Mouse (Mus musculus): ENCODE results near the gene Ppp1r18. TPM values are rescaled to one million over a fixed set of nuclear protein-coding genes. Genes with fewer than 3 reads are reported as not detected.

The Ppp1r18 gene
- total RNA-seq, 1 experiment from 2014 or later, result 146 TPM

DNA sequence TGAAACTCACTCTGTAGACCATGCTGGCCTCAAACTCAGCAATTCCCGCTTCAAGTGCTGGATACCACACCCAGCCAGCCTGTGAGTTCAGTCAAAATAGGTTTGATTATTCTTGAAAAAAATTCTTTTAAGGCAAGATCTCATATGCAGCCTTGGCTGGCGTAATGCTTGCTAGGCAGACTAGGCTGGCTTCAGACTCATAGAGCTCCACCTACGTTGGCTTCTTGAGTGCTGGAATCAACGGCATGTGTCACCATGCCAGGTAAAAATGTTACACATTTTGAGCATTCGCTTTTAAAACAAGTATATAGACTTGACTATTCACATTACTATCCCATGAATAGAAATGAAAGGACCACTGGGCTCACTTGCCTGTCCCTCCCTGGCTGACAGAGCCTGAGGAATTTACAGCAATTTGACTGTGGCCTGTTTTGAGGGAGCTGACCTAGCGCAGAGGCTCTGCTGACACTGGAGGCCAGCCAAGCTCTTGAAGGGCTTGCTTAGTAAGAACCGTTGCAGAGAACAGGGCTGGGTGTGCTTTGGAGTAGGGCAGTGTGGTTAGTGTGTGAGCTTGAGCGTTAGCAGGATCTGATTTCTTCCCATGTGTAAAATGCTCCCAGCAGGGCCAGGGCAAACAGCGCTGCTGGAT lies 38.1 kb downstream of the Ppp1r18 start:
- ATAC-seq (ENCODE audit: extremely low read depth, insufficient number of reproducible peaks, low FRiP score, poor library complexity, severe bottlenecking), result no peak

DNA sequence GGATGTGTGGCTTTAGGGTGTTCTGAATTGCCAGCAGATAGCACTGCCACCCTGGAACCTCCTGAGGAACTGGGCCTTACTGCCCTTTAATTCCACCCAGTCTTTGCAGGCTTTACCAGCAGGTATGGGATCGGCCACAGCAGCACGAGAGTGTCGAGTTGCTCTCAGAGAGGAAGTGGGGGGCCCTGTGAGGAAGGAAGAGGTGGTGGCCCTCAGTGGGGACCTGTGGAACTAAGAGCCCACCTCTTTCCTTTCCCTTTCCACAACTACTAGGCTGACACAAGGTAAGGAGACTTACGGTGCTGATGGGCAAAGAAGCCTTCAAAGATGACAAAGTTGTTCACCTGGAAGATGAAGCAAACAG lies 38.6 kb downstream of the Ppp1r18 start:
- ATAC-seq (ENCODE audit: extremely low read depth, insufficient number of reproducible peaks, low FRiP score, poor library complexity, severe bottlenecking), result no peak

DNA sequence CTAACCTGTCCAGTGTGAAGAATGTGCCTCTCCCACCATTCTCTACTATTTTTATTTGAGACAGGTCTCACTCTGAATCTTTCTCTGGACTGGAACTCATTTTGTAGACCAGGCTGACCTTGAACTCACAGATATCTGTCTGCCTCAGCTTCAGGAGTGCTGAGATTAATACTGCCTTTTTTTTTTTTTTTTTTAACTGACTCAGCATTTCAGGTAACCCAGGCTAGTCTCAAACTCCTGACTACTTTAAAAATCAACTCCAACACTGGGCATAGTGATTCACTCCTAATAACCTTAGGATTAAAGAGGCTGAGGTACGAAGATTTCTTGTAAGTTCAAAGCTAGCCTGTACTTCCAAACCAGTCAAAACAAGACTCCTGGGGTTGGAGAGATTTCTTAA lies 40.2 kb downstream of the Ppp1r18 start:
- ATAC-seq (ENCODE audit: extremely low read depth, insufficient number of reproducible peaks, low FRiP score, poor library complexity, severe bottlenecking), result no peak

DNA sequence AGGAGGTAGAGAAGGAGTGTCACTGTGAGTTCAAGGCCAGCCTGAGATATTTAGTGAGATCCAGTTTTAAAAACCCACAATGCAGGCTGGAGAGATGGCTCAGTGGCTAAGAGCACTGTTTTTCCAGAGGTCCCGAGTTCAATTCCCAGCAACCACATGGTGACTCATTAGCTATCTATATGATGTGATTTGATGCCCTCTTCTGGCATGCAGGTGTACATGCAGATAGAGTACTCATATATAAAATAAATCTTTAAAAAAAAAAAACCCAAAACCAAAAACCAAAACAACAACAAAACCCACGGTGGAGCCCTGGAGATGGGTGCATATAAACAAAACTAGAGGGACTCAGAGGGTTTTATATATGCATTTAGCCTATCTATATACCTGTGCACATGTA lies 42.2 kb downstream of the Ppp1r18 start:
- ATAC-seq (ENCODE audit: extremely low read depth, insufficient number of reproducible peaks, low FRiP score, poor library complexity, severe bottlenecking), result no peak

DNA sequence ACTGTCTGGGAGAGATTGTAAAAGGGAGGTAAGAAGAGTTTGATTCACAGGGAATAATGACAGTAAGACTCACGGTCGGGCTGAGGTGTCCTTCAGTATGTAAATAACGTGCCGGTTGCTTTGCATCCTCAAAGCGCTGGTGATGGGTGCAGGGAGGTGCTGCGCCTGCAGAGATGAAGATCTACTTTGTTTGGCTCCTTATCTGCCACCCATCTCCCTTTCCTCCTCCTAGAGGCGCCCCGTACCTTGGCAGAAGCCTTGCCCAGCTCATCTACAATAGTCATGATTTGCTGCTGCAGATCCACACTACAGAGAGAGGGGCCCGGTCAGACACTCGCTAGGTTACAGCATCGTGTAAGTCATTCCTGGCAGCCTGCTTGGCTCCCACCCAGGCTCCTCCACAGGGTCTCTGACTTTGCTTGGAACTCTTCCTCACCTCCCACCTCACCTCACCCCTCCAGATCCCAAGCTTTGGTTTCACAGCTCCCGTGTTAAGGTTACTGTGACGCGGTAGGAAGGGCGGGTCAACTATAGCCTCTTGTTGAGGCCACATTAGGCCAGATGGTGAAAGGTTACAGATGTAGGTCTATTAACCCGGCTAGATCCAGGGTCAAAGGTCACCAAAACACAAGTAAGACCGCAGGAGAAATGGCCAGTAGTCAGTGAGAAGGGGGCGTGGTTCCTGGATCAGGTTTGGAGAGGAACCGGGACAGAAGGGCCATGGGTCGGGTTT lies 44.0 kb downstream of the Ppp1r18 start:
- peak; percentile 4; the same call in 1 of the 2 replicates for ATAC-seq (ENCODE audit: extremely low read depth, insufficient number of reproducible peaks, low FRiP score, poor library complexity, severe bottlenecking)

DNA sequence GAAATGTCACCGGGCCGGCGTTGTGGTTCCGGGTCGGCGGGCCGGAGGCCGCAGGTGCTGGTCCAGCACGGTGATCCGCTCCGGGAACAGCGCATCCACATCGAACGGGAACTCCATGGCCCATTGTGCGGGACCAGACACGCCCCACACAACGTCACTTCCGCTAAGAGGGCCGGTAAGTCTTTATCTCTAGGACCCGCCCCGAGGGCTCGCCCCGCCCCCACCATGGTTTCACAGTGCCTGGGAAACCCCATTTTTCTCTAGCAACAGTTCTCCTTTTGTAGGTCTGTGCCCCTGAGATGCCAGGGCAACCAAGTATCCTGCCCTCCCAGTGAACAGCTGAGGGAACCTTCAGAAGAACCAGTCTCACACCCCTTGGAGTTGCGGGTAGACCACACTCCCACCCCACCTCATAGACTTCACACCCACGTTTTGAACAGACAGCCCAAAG lies 44.6 kb downstream of the Ppp1r18 start, which contains the start of gene Atat1:
Atat1 (minus strand) TSS at position 157 of the 451 bp plus-strand sequence.
- peak; percentile 93 for ATAC-seq (ENCODE audit: extremely low read depth, insufficient number of reproducible peaks, low FRiP score, poor library complexity, severe bottlenecking)

DNA sequence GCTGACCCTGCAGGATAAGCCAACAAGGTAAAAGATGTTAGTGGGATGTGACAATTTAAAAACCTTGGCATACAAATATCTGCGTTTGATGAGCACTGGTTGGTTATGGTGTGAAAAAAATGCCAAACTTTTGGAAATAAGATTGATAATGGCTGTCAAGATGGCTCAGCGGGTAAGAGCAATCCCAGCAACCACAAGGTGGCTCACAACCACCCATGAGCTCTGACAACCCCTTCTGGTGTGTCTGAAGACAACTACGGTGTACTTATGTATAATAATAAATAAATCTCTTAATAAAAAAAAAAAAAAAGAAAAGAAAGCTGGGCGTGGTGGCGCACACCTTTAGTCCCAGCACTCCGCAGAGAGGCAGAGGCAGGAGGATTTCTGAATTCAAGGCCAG lies 49.6 kb downstream of the Ppp1r18 start:
- no peak for ATAC-seq (ENCODE audit: extremely low read depth, insufficient number of reproducible peaks, low FRiP score, poor library complexity, severe bottlenecking)

DNA sequence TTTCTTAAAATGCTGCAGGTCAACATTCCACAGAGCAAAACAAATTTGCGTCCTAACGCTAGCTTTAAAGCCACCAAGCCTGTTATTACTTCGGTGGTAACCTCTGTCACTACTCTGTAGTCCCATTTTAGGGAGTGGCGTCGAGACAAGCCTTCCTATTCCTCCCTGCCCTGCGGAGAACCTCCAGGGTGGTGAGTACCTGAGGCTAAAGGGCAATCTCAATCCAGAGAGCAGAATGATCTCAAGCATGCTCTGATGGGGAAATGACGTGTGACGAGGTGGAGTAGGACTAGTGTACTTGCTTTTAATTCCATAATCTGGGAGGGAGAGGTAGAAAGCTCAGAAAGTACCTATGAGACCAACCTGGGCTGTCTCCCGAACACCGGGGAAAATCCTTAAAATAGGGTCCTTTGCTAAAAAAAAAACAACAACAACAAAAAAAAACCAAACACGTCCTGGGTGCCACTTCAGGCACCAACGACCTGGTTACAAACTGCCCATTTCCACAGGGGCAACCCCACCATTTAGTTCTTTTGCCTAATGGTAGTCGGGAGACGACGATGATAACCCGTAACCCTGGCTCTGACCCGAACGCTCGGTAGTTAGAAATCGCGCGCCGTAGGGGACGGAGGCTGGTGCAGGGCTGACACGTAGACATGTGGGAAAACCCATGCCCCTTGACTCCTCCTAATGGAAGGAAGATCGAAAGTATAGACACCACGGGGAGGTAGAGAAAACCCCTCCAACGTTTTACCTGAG lies 50.3 kb downstream of the Ppp1r18 start:
- ATAC-seq (ENCODE audit: extremely low read depth, insufficient number of reproducible peaks, low FRiP score, poor library complexity, severe bottlenecking), result no peak

DNA sequence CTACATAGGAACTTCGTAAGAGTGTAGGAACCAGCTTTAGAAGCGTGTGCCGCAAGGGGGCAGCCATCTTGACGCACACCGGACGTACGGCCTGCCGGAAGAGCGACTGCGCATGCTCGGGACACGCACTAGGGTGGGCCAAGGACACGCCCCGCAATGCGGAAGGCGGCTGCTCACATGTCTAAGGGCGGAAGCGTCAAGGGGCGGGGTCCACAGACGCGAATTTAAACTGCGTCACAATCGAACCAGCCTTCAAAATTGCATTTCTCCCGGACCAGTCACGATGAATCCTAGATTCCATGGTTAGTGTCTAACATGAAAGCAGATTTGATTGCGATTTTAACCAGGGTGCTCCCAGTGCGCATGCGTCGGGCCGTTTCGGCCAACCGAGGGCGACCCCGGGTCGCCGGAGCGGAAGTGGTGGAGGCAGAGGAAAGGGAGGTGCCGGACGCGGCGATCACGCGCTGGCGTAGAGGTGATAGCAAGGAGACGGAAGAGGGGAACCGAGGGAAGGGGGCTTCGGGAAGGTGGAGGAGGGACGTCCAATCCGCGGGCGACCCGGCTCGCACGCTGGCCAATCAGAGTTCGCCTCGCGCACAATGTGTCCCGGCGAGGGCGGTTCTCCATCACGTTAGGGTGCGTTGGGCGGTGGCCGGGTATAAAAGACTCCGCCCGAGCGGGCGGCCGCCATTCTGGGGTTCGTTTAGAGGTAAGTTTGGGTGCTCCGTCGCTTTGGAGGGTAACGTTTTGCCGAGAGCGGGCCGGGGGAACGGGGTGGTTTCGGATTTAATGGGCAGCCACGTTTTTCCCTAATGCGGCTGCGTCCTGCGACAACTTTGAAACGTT lies 51.1 kb downstream of the Ppp1r18 start, which contains the start of the genes Mrps18b and Ppp1r10:
Mrps18b (minus strand) TSS at position 93 of the 846 bp plus-strand sequence.
Ppp1r10 (plus strand) TSS at position 138 of the 846 bp plus-strand sequence.
- ATAC-seq (ENCODE audit: extremely low read depth, insufficient number of reproducible peaks, low FRiP score, poor library complexity, severe bottlenecking), result peak; percentile 83

DNA sequence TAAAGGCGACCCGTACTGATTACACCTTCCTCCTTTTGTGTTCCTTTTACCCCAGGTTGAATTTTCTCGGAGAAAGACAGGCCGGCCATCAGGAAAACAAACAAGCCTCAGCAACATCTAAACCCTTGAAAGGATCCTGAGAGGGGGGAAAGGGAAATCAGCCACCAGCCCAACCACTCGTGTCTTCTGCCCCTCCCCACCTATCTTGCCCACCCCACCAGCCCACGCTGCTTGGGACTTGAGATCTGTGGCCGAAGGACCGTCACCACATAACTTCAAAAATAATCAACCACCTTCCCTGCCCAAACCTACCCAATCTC lies 51.7 kb downstream of the Ppp1r18 start:
- no peak for ATAC-seq (ENCODE audit: extremely low read depth, insufficient number of reproducible peaks, low FRiP score, poor library complexity, severe bottlenecking)

DNA sequence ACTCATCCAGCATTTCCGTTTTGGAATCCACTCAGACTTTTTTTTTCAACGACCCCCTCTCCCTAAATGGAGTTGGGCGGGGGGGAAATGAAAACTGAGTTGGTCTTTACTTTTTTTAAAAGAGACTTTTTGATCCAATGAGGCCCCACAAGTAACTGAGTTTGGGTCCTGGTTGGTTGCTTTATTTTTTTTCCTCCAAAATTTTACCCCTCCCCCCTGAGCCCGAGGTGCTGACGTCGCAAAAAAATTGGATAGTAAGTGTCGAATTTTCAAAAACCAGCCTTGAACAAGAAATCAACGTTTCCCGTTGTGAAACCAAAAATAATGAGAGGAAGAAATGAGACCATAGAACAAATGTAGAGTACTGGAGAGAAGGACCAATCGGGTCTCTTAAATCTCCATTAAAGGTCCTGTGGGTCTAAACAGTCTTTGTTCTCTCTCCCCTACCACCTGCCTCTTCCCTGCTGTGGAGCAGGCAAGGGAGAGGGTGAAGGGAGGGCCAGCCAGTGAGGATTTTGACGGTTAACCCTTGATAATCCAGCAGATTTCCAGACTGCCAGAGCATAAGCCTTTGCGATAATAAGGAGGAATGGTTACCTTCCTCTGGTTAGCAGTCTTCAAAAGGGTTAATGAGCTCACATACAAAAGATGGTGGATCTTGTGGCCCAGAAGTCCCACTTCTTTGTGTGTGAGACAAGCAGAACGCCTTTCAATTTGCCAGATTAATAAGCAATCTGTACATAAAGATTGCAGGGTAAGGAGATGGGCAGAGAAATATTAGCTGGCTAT lies 52.3 kb downstream of the Ppp1r18 start:
- no peak for ATAC-seq (ENCODE audit: extremely low read depth, insufficient number of reproducible peaks, low FRiP score, poor library complexity, severe bottlenecking)

DNA sequence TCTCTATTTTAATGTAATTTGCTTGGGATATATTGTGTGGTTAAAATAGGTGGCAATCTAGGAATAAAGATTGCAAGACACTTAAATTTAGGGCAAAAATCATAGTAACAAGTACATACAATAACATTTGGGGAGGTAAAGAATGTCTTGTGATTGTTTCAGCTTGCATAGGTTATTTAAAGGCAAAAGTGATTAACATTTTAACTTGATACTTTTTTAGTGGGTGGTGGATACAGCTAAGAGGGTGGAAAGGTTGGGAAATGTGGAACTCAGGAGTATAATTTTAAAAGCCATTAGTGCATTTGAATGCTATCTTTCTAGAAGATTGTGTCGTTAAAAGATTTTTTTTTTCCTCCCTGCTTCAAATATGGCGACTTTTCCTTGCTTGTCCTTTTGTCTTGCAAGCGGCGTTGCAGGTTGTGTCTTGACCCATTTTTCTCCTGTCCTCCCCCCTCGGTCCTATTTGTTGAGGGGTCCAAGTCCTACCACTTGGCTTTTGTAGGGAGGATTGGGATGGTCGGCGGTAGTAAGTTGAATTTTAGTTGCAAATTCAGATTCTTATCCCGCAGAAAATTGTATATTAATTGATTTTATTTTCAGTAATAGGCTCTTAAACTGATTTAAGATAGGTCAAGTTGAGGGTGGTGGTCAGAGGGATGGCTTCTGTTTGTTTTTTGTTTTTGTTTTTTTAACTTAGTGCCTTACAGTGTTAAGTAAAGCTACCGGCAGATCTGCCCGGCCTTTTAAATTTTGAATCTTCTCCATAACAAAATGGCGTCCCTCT lies 53.1 kb downstream of the Ppp1r18 start:
- ATAC-seq (ENCODE audit: extremely low read depth, insufficient number of reproducible peaks, low FRiP score, poor library complexity, severe bottlenecking), result no peak

DNA sequence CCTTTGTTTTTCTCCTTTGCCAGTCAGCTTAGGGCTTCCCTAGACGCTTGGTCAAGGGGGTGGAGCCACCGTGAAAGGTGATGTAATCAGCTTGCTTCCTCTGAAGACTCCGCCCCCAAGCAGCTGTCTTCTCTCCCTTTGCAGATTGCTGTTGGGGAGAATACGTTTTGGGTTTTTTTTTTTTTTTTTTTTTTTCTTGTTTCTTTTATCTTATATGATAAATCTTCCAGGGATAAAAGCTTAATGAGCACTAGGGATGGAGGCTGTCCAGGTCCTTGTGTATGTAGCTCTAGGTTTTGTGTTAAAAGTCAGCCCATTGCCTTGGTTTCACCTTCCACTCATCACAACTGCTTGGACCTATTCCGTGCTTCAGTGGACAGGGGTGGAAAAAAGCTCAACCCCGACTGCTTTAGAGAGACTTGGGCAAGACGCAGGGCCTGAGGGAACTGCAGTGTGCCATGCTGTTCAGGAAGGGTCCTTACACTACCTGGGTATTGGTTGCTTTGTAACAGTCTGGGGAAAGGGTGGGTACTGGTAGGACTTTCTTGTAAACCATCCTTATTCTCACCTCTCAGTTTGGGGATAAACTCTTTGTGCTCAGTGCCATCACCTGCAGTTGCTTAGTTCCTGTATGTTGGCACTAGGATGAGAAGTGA lies 53.8 kb downstream of the Ppp1r18 start:
- peak; percentile 53 for ATAC-seq (ENCODE audit: extremely low read depth, insufficient number of reproducible peaks, low FRiP score, poor library complexity, severe bottlenecking)

DNA sequence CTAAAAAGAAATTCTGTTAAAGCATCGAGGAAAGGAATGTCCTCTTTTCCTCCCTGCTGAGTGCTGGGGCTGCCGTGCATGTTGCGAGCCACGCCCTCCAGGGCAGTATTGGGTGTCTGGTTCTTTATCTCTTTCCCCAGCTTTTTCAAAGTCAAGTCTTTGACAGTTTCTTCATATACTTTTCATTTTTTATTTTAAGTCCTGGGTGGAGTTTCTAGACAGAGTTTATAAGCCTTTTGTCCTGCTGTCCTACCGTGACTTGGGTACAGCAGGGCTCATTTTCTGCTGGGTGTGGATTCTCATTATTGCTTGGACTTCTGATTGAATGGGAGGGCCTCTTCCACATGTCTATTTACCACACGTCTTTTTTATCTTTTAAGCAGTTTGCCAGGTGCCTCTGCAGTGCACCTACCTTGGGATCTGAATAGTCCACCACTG lies 54.5 kb downstream of the Ppp1r18 start:
- ATAC-seq (ENCODE audit: extremely low read depth, insufficient number of reproducible peaks, low FRiP score, poor library complexity, severe bottlenecking), result no peak

DNA sequence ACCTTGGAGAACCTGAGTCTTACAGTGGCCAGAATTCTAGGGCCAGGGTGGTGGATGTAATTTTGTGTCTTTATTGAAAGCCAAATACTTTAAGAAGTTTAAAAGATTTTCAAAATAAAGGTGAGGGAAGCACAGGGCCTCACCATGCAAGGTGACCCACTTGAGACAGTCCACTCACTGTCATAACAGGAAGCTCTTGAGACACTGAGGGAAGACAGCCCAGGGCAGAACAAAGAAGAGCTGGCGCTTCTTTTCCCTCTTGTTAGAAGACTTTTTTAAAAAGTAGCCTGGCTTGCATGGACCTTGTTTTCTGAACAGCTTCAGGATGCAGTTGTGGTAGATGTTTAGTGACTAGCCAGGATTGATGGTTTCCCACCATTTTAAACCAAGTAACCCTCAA lies 55.0 kb downstream of the Ppp1r18 start:
- no peak for ATAC-seq (ENCODE audit: extremely low read depth, insufficient number of reproducible peaks, low FRiP score, poor library complexity, severe bottlenecking)

DNA sequence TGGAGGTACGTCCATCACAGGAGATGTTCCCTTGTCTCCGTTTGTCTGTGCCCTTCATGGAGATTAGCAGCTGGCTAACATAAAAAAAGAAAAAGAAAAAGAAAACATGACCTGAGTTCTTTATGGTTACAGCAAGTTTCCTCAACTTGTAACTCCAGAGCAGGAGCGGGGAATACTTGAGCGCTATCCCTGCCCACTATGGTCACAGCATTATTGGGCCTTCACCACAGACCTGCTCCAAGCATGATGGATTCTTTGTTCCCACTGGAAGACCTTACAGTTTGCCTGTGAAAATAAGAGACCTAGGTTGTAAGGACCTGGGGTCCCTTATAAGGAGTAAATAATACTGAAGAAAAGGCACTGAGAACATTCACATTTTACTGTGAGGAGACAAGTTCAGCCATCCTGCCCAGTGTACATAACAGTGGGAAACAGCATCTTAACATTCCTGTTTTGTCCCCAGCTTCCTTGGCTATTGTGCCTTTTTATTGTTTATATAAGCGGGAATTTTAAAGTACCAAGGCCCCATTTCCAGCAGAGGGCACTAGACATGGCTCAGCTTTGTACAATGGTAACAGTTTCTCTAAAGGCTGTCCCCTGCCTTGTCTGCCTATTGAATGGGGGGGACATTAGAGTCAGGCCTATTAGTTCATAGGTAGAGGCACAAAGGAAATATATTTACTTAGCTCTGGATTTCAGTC lies 55.6 kb downstream of the Ppp1r18 start:
- ATAC-seq (ENCODE audit: extremely low read depth, insufficient number of reproducible peaks, low FRiP score, poor library complexity, severe bottlenecking), result no peak

Data from neutrophil, adult 5-6 weeks (primary cell).